Mouse (Mus musculus) kidney, adult 2 months (tissue): ENCODE data around the gene Rbms1.

ENCODE experiments used
- CTCF ChIP-seq: fragments of 200-500 bp; conservative IDR thresholded peaks from 2 replicates; pipeline ENCODE4 v1.5.1; 2011; ENCODE audit warnings: low read depth, mild to moderate bottlenecking, control low read depth, low read length, moderate library complexity, mixed read lengths; ENCODE audit not compliant: insufficient read depth, insufficient read length
- POLR2A ChIP-seq: fragments of 200-500 bp; IDR thresholded peaks from one replicate; pipeline ENCODE4 v1.6.1; 2011; ENCODE audit warnings: low read depth, low read length, control low read depth

DNA sequence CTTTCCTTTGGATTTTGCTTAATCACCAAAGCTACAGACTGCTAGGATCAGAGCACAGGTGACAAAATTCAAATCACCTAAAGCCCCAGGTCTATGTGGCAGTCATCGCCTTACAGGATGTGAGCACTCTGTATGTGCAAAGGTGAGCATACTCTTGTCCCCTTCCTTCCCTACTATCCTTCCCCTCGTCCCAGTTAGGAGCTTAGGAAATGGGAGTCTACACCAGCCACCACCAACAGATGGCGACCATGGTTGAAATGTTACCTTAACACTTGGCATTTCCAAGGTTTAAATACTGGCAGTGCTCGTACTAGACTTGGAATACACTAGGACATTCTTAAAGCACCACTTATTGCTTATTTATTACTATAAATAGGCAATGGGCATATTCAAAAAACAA is 160.8 kb downstream of the Rbms1 start:
- peak; percentile 61 for TF ChIP-seq CTCF
- TF ChIP-seq POLR2A, result no peak
